Mouse (Mus musculus) lung, postnatal 0 days (tissue): ENCODE measurements around the gene Zfp689. TPM values are rescaled to one million over a fixed set of nuclear protein-coding genes. Genes with fewer than 3 reads are reported as not detected.
A peak's percentile ranks its signal among the peaks of the same experiment; 100 is the strongest.

Experiments used
- ATAC-seq: fragments of 200-750 bp; cut with Nextera tagmentation; 2 replicates; pipeline ENCODE4 v1.8.0; 2017; ENCODE audit warnings: moderate library complexity
- DNase-seq: peaks from one replicate; pipeline ENCODE4 v3.0.0-alpha.2; 2016; ENCODE audit warnings: low spot score
- H3K27ac ChIP-seq: fragments of 300-500 bp; sonication (generic); 2 replicates; pipeline ENCODE4 v1.5.1; 2014; ENCODE audit warnings: antibody characterized with exemption, mild to moderate bottlenecking, low read length, mixed read lengths
- H3K27me3 ChIP-seq: fragments of 300-500 bp; sonication (generic); replicated peaks from 2 replicates; pipeline ENCODE4 v1.6.1; 2014; ENCODE audit warnings: low read length, mixed read lengths; ENCODE audit not compliant: insufficient read depth
- H3K36me3 ChIP-seq: fragments of 300-500 bp; sonication (generic); 2 replicates; pipeline ENCODE4 v1.6.1; 2014; ENCODE audit warnings: low read length, mixed read lengths; ENCODE audit not compliant: insufficient read depth
- H3K4me1 ChIP-seq: fragments of 300-500 bp; sonication (generic); 2 replicates; pipeline ENCODE4 v1.6.1; 2014; ENCODE audit warnings: antibody characterized with exemption, low read depth, low read length, mixed read lengths; ENCODE audit not compliant: insufficient read depth
- H3K4me2 ChIP-seq: fragments of 300-500 bp; sonication (generic); replicated peaks from 2 replicates; pipeline ENCODE4 v1.6.1; 2014; ENCODE audit warnings: low read depth, mild to moderate bottlenecking, low read length, moderate library complexity, mixed read lengths
- H3K4me3 ChIP-seq: fragments of 300-500 bp; sonication (generic); 2 replicates; pipeline ENCODE4 v1.5.1; 2014; ENCODE audit warnings: low read depth, low read length
- H3K9ac ChIP-seq: fragments of 300-500 bp; sonication (generic); replicated peaks from 2 replicates; pipeline ENCODE4 v1.6.1; 2014; ENCODE audit warnings: low read depth, mild to moderate bottlenecking
- H3K9me3 ChIP-seq: fragments of 300-500 bp; sonication (generic); 2 replicates; pipeline ENCODE4 v1.6.1; 2016; ENCODE audit warnings: low read length, mixed read lengths
- CTCF ChIP-seq: IDR thresholded peaks from 2 replicates; pipeline ENCODE4 v1.5.1; 2016; ENCODE audit warnings: antibody characterized with exemption, mild to moderate bottlenecking
- EP300 ChIP-seq: IDR thresholded peaks from 2 replicates; pipeline ENCODE4 v1.6.1; 2016; ENCODE audit warnings: antibody characterized with exemption, mild to moderate bottlenecking, control low read depth
- WGBS: fragments of 180-500 bp; shearing (Covaris S2); extraction: QIAGEN DNeasy Blood & Tissue Kit; methylation state at CpG from one replicate; pipeline ENCODE4 v1.1.7; 2014; 5-methylcytosine and 5-hydroxymethylcytosine counted together
- polyA plus RNA-seq: library from polyadenylated mRNA; unstranded; fragments of >200 nt; fragmentation: Nextera tagmentation; extraction: Ambion mirVana; gene quantifications from 2 replicates; pipeline ENCODE4 v1.2.1, GENCODE M21; 2015

The Zfp689 gene
- polyA plus RNA-seq, result 2.6 and 3.5 TPM in 2 replicates

DNA sequence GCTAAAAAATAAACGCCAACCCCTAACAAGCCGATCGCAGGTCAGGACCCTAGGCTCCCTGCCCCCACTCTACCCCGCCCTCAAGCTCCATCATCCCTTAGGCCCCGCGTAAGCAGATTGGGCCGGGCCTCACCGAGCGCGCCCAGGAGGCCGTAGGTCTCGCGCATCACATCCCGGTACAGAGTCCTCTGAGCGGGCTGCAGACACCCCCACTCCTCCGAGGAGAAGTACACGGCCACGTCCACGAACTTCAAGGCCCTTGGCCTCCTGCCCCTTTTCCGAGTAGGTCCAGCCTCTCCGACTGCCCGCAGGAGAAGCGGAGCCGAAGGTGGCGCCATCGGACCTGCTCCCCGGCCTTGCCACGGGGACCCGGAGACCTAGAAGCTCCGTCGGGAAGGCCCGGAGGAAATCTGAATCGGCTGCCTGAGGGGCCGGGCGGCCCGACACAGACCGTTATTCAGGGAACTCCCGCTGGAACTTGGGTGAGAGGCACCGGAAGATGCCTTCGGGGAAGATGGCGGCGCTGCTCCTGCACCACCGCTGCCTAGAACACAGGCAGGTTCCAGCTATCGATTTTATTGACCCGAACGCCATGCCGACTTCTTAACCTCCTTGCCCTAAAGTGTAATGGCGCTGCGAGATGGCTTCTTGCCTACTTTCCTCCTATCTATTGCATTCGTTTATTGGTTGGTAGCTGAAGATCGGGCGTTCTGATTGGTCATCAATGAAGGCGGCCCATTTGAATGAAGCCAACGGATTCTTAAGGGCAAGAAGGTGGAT is at the start of gene Zfp689:
Gene Zfp689, minus strand, starts transcription at position 638 of the 780 bp plus-strand sequence.
- Histone ChIP-seq H3K4me3 (peak within 1 kb of the TSS; percentile 88), H3K36me3 (0 out of 2 replicates have a peak, but pooled peaks cover 4% of the 10 kb centered on the region), H3K27ac (peak within 1 kb of the TSS; percentile 92), H3K9me3 (no peaks in the 10 kb centered on the region), H3K4me1 (peaks cover 9% of the 10 kb centered on the region; the same call in 1 of the 2 replicates), H3K9ac (peak within 1 kb of the TSS; percentile 78), H3K27me3 (no peaks in the 10 kb centered on the region), H3K4me2 (peak within 1 kb of the TSS; percentile 81)
- 3% methylated on average over 52 of the region's 54 CpGs for WGBS
- ATAC-seq (peak; percentile 97), DNase-seq (peak; percentile 97)
- peak; percentile 91 for TF ChIP-seq EP300
- peak; percentile 33; the same call in 1 of the 2 replicates for TF ChIP-seq CTCF

DNA sequence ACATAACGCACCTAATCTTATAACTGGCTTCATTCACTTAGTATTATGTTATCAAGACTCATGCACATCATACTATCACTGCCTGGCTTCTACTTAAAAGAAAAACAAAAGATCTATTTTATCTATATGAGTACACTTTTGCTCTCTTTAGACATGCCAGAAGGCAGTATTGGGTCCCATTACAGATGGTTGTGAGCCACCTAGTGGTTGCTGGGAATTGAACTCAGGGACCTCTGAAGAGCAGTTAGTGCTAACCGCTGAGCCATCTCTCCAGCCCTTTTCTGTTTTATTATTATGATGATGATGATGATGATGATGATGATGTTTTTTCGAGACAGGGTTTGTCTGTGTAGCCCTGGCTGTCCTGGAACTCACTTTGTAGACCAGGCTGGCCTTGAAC is 49.4 kb upstream of the Zfp689 start:
- ATAC-seq, result no peak
- Histone ChIP-seq H3K36me3 (no peaks in the 10 kb centered on the region), H3K27me3 (no peaks in the 10 kb centered on the region), H3K27ac (no peak overlapping the region), H3K4me2 (no peak overlapping the region), H3K4me1 (no peaks in the 10 kb centered on the region), H3K9me3 (no peaks in the 10 kb centered on the region), H3K9ac (no peak overlapping the region), H3K4me3 (no peak overlapping the region)
- peak; percentile 67 for TF ChIP-seq CTCF
- TF ChIP-seq EP300, result no peak
- DNase-seq, result peak; percentile 39
- WGBS, result 38% methylated on average over 3 of the region's 3 CpGs

GRCm38 (mm10) chr7:127497382-127497781 is 48.4 kb upstream of the Zfp689 start:
- no peak for ATAC-seq
- WGBS, result 70% methylated on average over 2 of the region's 2 CpGs

DNA sequence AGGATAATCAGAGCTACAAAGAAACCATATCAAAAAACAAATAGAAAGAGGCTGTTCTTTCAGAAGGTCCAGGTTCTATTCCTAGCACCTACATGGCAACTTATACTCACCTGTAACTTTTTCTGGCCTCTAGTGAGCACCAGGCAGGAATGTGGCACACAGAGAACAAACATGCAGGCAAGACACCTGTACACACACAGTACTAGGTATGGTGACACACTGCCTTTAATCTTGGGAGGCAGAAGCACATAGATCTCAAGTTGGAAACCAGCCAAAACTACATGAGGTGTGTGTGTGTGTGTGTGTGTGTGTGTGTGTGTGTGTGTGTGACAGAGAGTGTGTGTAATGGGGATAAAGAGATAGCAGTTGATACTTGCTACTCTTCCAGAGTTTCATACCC is 45.7 kb upstream of the Zfp689 start:
- H3K27me3 ChIP-seq, result no peaks in the 10 kb centered on the region
- no peak overlapping the region for H3K9ac ChIP-seq
- H3K36me3 ChIP-seq, result peaks cover 23% of the 10 kb centered on the region; the same call in 1 of the 2 replicates
- no peak overlapping the region for H3K4me3 ChIP-seq
- TF ChIP-seq CTCF, result no peak
- no peak for TF ChIP-seq EP300
- no peak for DNase-seq
- H3K4me2 ChIP-seq, result no peak overlapping the region
- no peaks in the 10 kb centered on the region for H3K9me3 ChIP-seq
- ATAC-seq, result no peak
- no peaks in the 10 kb centered on the region for H3K4me1 ChIP-seq
- no peak overlapping the region for H3K27ac ChIP-seq

More at GRCm38 (mm10) chr7:127497382-127497781, 48.4 kb upstream of the Zfp689 start:
- Histone ChIP-seq H3K4me1 (no peaks in the 10 kb centered on the region), H3K27me3 (no peaks in the 10 kb centered on the region), H3K9ac (no peak overlapping the region), H3K4me2 (no peak overlapping the region), H3K4me3 (no peak overlapping the region), H3K27ac (no peak overlapping the region), H3K9me3 (no peaks in the 10 kb centered on the region), H3K36me3 (no peaks in the 10 kb centered on the region)
- DNase-seq, result no peak
- TF ChIP-seq CTCF (no peak), EP300 (no peak)

DNA sequence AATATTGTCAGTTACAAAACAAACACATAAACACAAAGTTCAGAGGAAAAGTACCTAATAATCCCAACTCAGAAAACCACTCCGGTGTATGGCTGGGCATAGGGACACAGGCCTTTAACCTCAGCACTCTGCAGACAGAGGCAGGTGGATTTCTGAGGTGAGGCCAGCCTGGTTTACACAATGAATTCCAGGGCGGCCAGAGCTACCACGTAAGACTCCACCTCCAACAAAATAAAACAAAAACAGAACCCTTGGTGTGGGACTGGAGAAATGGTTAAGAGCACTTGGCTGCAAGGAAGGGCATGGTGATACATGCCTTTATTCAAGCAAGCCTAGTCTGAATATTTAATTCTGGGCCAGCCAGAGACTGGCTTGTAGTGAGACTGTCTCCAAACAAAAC is 42.9 kb upstream of the Zfp689 start:
- Histone ChIP-seq H3K9ac (no peak overlapping the region), H3K4me1 (no peaks in the 10 kb centered on the region), H3K27me3 (no peaks in the 10 kb centered on the region), H3K4me2 (no peak overlapping the region), H3K9me3 (no peaks in the 10 kb centered on the region), H3K27ac (no peak overlapping the region), H3K4me3 (no peak overlapping the region), H3K36me3 (peaks cover 38% of the 10 kb centered on the region; the same call in 1 of the 2 replicates)
- DNase-seq (no peak), ATAC-seq (peak; percentile 61)
- TF ChIP-seq CTCF, result no peak
- TF ChIP-seq EP300, result no peak
- 73% methylated on average over 3 of the region's 3 CpGs for WGBS

GRCm38 (mm10) chr7:127489982-127490381 is 41.0 kb upstream of the Zfp689 start:
- Histone ChIP-seq H3K9ac (no peak overlapping the region), H3K27me3 (no peaks in the 10 kb centered on the region), H3K27ac (no peak overlapping the region), H3K36me3 (peaks cover 56% of the 10 kb centered on the region), H3K4me2 (no peak overlapping the region), H3K4me1 (no peaks in the 10 kb centered on the region), H3K4me3 (no peak overlapping the region), H3K9me3 (no peaks in the 10 kb centered on the region)
- ATAC-seq (no peak), DNase-seq (no peak)
- TF ChIP-seq EP300, result no peak
- no peak for TF ChIP-seq CTCF
- 92% methylated on average over 5 of the region's 7 CpGs for WGBS
